Mouse (Mus musculus) forebrain, embryonic 13.5 days (tissue): ENCODE results near the gene Mr1. TPM values are rescaled to one million over a fixed set of nuclear protein-coding genes. Genes with fewer than 3 reads are reported as not detected.

Experiments used
- ATAC-seq: fragments of 200-750 bp; cut with Nextera tagmentation; 2 replicates; pipeline ENCODE4 v1.8.0; 2017
- H3K27ac ChIP-seq: fragments of 300-500 bp; sonication (generic); 2 replicates; pipeline ENCODE4 v1.5.1; 2015; ENCODE audit warnings: inconsistent platforms, mild to moderate bottlenecking, moderate library complexity
- H3K27me3 ChIP-seq: fragments of 300-500 bp; sonication (generic); 2 replicates; pipeline ENCODE4 v1.6.1; 2015; ENCODE audit warnings: mild to moderate bottlenecking, inconsistent platforms
- H3K36me3 ChIP-seq: fragments of 300-500 bp; sonication (generic); 2 replicates; pipeline ENCODE4 v1.6.1; 2015; ENCODE audit warnings: mild to moderate bottlenecking, inconsistent platforms; ENCODE audit not compliant: poor library complexity, severe bottlenecking
- H3K4me1 ChIP-seq: fragments of 300-500 bp; sonication (generic); 2 replicates; pipeline ENCODE4 v1.6.1; 2015; ENCODE audit warnings: inconsistent platforms
- H3K4me2 ChIP-seq: fragments of 300-500 bp; sonication (generic); 2 replicates; pipeline ENCODE4 v1.6.1; 2015; ENCODE audit warnings: inconsistent platforms, mild to moderate bottlenecking, moderate library complexity
- H3K4me3 ChIP-seq: fragments of 300-500 bp; sonication (generic); 2 replicates; pipeline ENCODE4 v1.5.1; 2015; ENCODE audit warnings: mild to moderate bottlenecking, inconsistent platforms
- H3K9ac ChIP-seq: fragments of 300-500 bp; sonication (generic); 2 replicates; pipeline ENCODE4 v1.6.1; 2015; ENCODE audit warnings: mild to moderate bottlenecking, inconsistent platforms
- H3K9me3 ChIP-seq: fragments of 300-500 bp; sonication (generic); replicated peaks from 2 replicates; pipeline ENCODE4 v1.6.1; 2016; ENCODE audit warnings: inconsistent platforms
- WGBS: fragments of 180-500 bp; shearing (Covaris S2); methylation state at CpG from one replicate; pipeline ENCODE4 v1.1.7; 2015; 5-methylcytosine and 5-hydroxymethylcytosine counted together
- polyA plus RNA-seq: library from polyadenylated mRNA; unstranded; fragments of >200 nt; fragmentation: Nextera tagmentation; extraction: Ambion mirVana; gene quantifications from 2 replicates; pipeline ENCODE4 v1.2.1, GENCODE M21; 2015

Gene Mr1
- polyA plus RNA-seq, 1 experiment from 2014 or later: 0.50 TPM

GRCm38 (mm10) chr1:155091374-155091841 lies 55.2 kb downstream of the Mr1 start:
- H3K9ac ChIP-seq: no peak overlapping the region
- 76% methylated on average over 7 of the region's 7 CpGs for WGBS
- no peak for ATAC-seq
- H3K9me3 ChIP-seq: no peaks in the 10 kb centered on the region
- peaks cover 66% of the 10 kb centered on the region for H3K4me1 ChIP-seq
- H3K27ac ChIP-seq: peak overlapping the region; percentile 78; the same call in 1 of the 2 replicates
- no peaks in the 10 kb centered on the region for H3K27me3 ChIP-seq
- peaks cover 6% of the 10 kb centered on the region; the same call in 1 of the 2 replicates for H3K36me3 ChIP-seq
- H3K4me3 ChIP-seq: no peak overlapping the region
- H3K4me2 ChIP-seq: no peak overlapping the region

- 90% methylated on average over 1 of the region's 1 CpGs for WGBS
- H3K36me3 ChIP-seq: peaks cover 6% of the 10 kb centered on the region; the same call in 1 of the 2 replicates
- no peaks in the 10 kb centered on the region for H3K9me3 ChIP-seq
- no peak overlapping the region for H3K4me3 ChIP-seq
- no peak overlapping the region for H3K4me2 ChIP-seq
- no peaks in the 10 kb centered on the region for H3K27me3 ChIP-seq
- no peak for ATAC-seq
- H3K4me1 ChIP-seq: peaks cover 67% of the 10 kb centered on the region
- H3K27ac ChIP-seq: no peak overlapping the region
- no peak overlapping the region for H3K9ac ChIP-seq
Measured at GRCm38 (mm10) chr1:155090736-155091135, 55.9 kb downstream of the Mr1 start.

- ATAC-seq: no peak
- H3K36me3 ChIP-seq: peaks cover 3% of the 10 kb centered on the region; the same call in 1 of the 2 replicates
- no peaks in the 10 kb centered on the region for H3K27me3 ChIP-seq
- WGBS: 93% methylated on average over 7 of the region's 7 CpGs
- H3K4me1 ChIP-seq: peaks cover 67% of the 10 kb centered on the region
- H3K9me3 ChIP-seq: no peaks in the 10 kb centered on the region
- no peak overlapping the region for H3K9ac ChIP-seq
- H3K4me2 ChIP-seq: no peak overlapping the region
- no peak overlapping the region for H3K27ac ChIP-seq
- no peak overlapping the region for H3K4me3 ChIP-seq
Measured at GRCm38 (mm10) chr1:155090327-155090726, 56.3 kb downstream of the Mr1 start.

GRCm38 (mm10) chr1:155088847-155089603 lies 57.6 kb downstream of the Mr1 start:
- Histone ChIP-seq H3K9ac (0 out of 2 replicates have a peak overlapping the region, but pooled peaks have one; percentile 16), H3K4me1 (peaks cover 67% of the 10 kb centered on the region), H3K4me3 (no peak overlapping the region), H3K27me3 (no peaks in the 10 kb centered on the region), H3K9me3 (no peaks in the 10 kb centered on the region), H3K27ac (no peak overlapping the region), H3K4me2 (no peak overlapping the region), H3K36me3 (no peaks in the 10 kb centered on the region)
- WGBS: 78% methylated on average over 16 of the region's 16 CpGs
- ATAC-seq: no peak

GRCm38 (mm10) chr1:155088046-155088445 lies 58.6 kb downstream of the Mr1 start:
- 93% methylated on average over 4 of the region's 4 CpGs for WGBS
- Histone ChIP-seq H3K4me1 (peaks cover 63% of the 10 kb centered on the region), H3K9me3 (no peaks in the 10 kb centered on the region), H3K36me3 (no peaks in the 10 kb centered on the region), H3K4me2 (no peak overlapping the region), H3K27ac (no peak overlapping the region), H3K4me3 (no peak overlapping the region), H3K9ac (no peak overlapping the region), H3K27me3 (no peaks in the 10 kb centered on the region)
- ATAC-seq: no peak

- H3K4me3 ChIP-seq: no peak overlapping the region
- no peaks in the 10 kb centered on the region for H3K9me3 ChIP-seq
- peak overlapping the region; percentile 86 for H3K27ac ChIP-seq
- no peaks in the 10 kb centered on the region for H3K27me3 ChIP-seq
- H3K9ac ChIP-seq: peak overlapping the region; percentile 26
- peaks cover 62% of the 10 kb centered on the region for H3K4me1 ChIP-seq
- H3K36me3 ChIP-seq: no peaks in the 10 kb centered on the region
- WGBS: 8% methylated on average over 4 of the region's 4 CpGs
- no peak for ATAC-seq
- H3K4me2 ChIP-seq: 0 out of 2 replicates have a peak overlapping the region, but pooled peaks have one; percentile 2
Measured at GRCm38 (mm10) chr1:155086893-155087292, 59.7 kb downstream of the Mr1 start.

- peak overlapping the region; percentile 26; the same call in 1 of the 2 replicates for H3K9ac ChIP-seq
- no peaks in the 10 kb centered on the region for H3K27me3 ChIP-seq
- no peak for ATAC-seq
- peaks cover 62% of the 10 kb centered on the region for H3K4me1 ChIP-seq
- no peaks in the 10 kb centered on the region for H3K9me3 ChIP-seq
- H3K4me2 ChIP-seq: 0 out of 2 replicates have a peak overlapping the region, but pooled peaks have one; percentile 2
- 1% methylated on average over 7 of the region's 7 CpGs for WGBS
- H3K27ac ChIP-seq: peak overlapping the region; percentile 86
- H3K36me3 ChIP-seq: no peaks in the 10 kb centered on the region
- H3K4me3 ChIP-seq: no peak overlapping the region
Measured at GRCm38 (mm10) chr1:155086416-155086815, 60.2 kb downstream of the Mr1 start.

- Histone ChIP-seq H3K27me3 (no peaks in the 10 kb centered on the region), H3K36me3 (no peaks in the 10 kb centered on the region), H3K9me3 (no peaks in the 10 kb centered on the region), H3K27ac (peak overlapping the region; percentile 99; the same call in 1 of the 2 replicates), H3K9ac (no peak overlapping the region), H3K4me3 (no peak overlapping the region), H3K4me2 (peak overlapping the region; percentile 67; the same call in 1 of the 2 replicates), H3K4me1 (peaks cover 68% of the 10 kb centered on the region)
- ATAC-seq: no peak
- WGBS: 37% methylated on average over 8 of the region's 8 CpGs
Measured at GRCm38 (mm10) chr1:155084839-155085238, 61.8 kb downstream of the Mr1 start.

GRCm38 (mm10) chr1:155083271-155084265 lies 63.0 kb downstream of the Mr1 start:
- under 1% methylated on average over 41 of the region's 77 CpGs for WGBS
- H3K27me3 ChIP-seq: no peaks in the 10 kb centered on the region
- peak overlapping the region; percentile 67 for H3K4me2 ChIP-seq
- H3K4me1 ChIP-seq: peaks cover 71% of the 10 kb centered on the region
- peak; percentile 93 for ATAC-seq
- peak overlapping the region; percentile 70 for H3K9ac ChIP-seq
- H3K4me3 ChIP-seq: peak overlapping the region; percentile 41
- peak overlapping the region; percentile 99 for H3K27ac ChIP-seq
- no peaks in the 10 kb centered on the region for H3K9me3 ChIP-seq
- H3K36me3 ChIP-seq: no peaks in the 10 kb centered on the region

GRCm38 (mm10) chr1:155082965-155083268 lies 63.7 kb downstream of the Mr1 start:
- ATAC-seq: no peak; the same call in 1 of the 2 replicates
- H3K9ac ChIP-seq: peak overlapping the region; percentile 70
- H3K4me1 ChIP-seq: peaks cover 73% of the 10 kb centered on the region
- H3K4me2 ChIP-seq: peak overlapping the region; percentile 67
- peak overlapping the region; percentile 99 for H3K27ac ChIP-seq
- no peaks in the 10 kb centered on the region for H3K27me3 ChIP-seq
- H3K36me3 ChIP-seq: no peaks in the 10 kb centered on the region
- H3K4me3 ChIP-seq: peak overlapping the region; percentile 41
- WGBS: 2% methylated on average over 18 of the region's 18 CpGs
- no peaks in the 10 kb centered on the region for H3K9me3 ChIP-seq

- Histone ChIP-seq H3K9me3 (no peaks in the 10 kb centered on the region), H3K4me2 (peak overlapping the region; percentile 67), H3K4me1 (peaks cover 72% of the 10 kb centered on the region), H3K27me3 (no peaks in the 10 kb centered on the region), H3K9ac (peak overlapping the region; percentile 70), H3K36me3 (no peaks in the 10 kb centered on the region), H3K4me3 (peak overlapping the region; percentile 41; the same call in 1 of the 2 replicates), H3K27ac (peak overlapping the region; percentile 99)
- under 1% methylated on average over 11 of the region's 11 CpGs for WGBS
- ATAC-seq: no peak
Measured at GRCm38 (mm10) chr1:155082158-155082964, 64.3 kb downstream of the Mr1 start.
